Mouse (Mus musculus) thymus, postnatal 10 days (tissue): ENCODE results near the gene Proca1.

ENCODE experiments used
- DNase-seq, 2 experiments: peaks; one replicate each; pipeline ENCODE4 v3.0.0; 2021; ENCODE audit warnings: low spot score in 2 of 2

The Proca1 gene

GRCm38 (mm10) chr11:78193113-78193512 is at the start of gene Proca1:
Gene Proca1, plus strand, starts transcription at chr11:78193392.
- DNase-seq: no peak

- no peak for DNase-seq
Measured at GRCm38 (mm10) chr11:78143520-78143919, 49.7 kb upstream of the Proca1 start.

- no peak for DNase-seq
Measured at GRCm38 (mm10) chr11:78146168-78146567, 47.0 kb upstream of the Proca1 start.

GRCm38 (mm10) chr11:78146707-78147543 is 46.3 kb upstream of the Proca1 start:
- DNase-seq: no peak

- DNase-seq: no peak
Measured at GRCm38 (mm10) chr11:78151161-78151560, 42.0 kb upstream of the Proca1 start.

GRCm38 (mm10) chr11:78152299-78153231 is 40.6 kb upstream of the Proca1 start:
- no peak for DNase-seq

- DNase-seq: no peak
Measured at GRCm38 (mm10) chr11:78153778-78154177, 39.4 kb upstream of the Proca1 start.

- DNase-seq: no peak
Measured at GRCm38 (mm10) chr11:78155674-78156073, 37.5 kb upstream of the Proca1 start.

GRCm38 (mm10) chr11:78156156-78156699 is 37.0 kb upstream of the Proca1 start:
- no peak for DNase-seq

GRCm38 (mm10) chr11:78159096-78159495 is 34.1 kb upstream of the Proca1 start:
- peak; percentile 73 to 87 for DNase-seq

GRCm38 (mm10) chr11:78159557-78159956 is 33.6 kb upstream of the Proca1 start:
- DNase-seq: no peak

- no peak for DNase-seq
Measured at GRCm38 (mm10) chr11:78160171-78160570, 33.0 kb upstream of the Proca1 start.

GRCm38 (mm10) chr11:78160675-78161074 is 32.5 kb upstream of the Proca1 start:
- no peak for DNase-seq

- DNase-seq: no peak
Measured at GRCm38 (mm10) chr11:78161169-78161568, 32.0 kb upstream of the Proca1 start.

GRCm38 (mm10) chr11:78161968-78162367 is 31.2 kb upstream of the Proca1 start:
- no peak for DNase-seq

- DNase-seq: no peak
Measured at GRCm38 (mm10) chr11:78162504-78162903, 30.7 kb upstream of the Proca1 start.

- no peak for DNase-seq
Measured at GRCm38 (mm10) chr11:78163045-78163444, 30.1 kb upstream of the Proca1 start.

GRCm38 (mm10) chr11:78163681-78164603 is 29.2 kb upstream of the Proca1 start:
- DNase-seq: peak; percentile 74 to 79

- DNase-seq: no peak
Measured at GRCm38 (mm10) chr11:78164604-78164923, 28.6 kb upstream of the Proca1 start.

GRCm38 (mm10) chr11:78164924-78165760 is 28.1 kb upstream of the Proca1 start, which contains the start of gene Traf4:
Gene Traf4, minus strand, starts transcription at chr11:78165589.
- peak; percentile 75 to 88 for DNase-seq
